Mouse (Mus musculus) G1E (cell line): ENCODE data around the gene Sfxn5.

Source experiments
- CTCF ChIP-seq: IDR thresholded peaks from 2 replicates; pipeline ENCODE4 v1.5.1; 2012; ENCODE audit warnings: low read depth, low read length, inconsistent platforms, mixed read lengths
- GATA1 ChIP-seq: IDR thresholded peaks from 2 replicates; pipeline ENCODE4 v1.6.1; 2012; ENCODE audit warnings: borderline replicate concordance, low read length, inconsistent platforms, mixed read lengths
- GATA2 ChIP-seq: IDR thresholded peaks from 2 replicates; pipeline ENCODE4 v1.6.1; 2012; ENCODE audit warnings: low read depth, low read length, inconsistent platforms, borderline replicate concordance
- POLR2AphosphoS5 ChIP-seq: IDR thresholded peaks from 2 replicates; pipeline ENCODE4 v1.6.1; 2012; ENCODE audit warnings: low read depth, low read length, inconsistent platforms; ENCODE audit not compliant: insufficient replicate concordance
- TAL1 ChIP-seq: conservative IDR thresholded peaks from 2 replicates; pipeline ENCODE4 v1.6.1; 2012; ENCODE audit warnings: low read depth, low read length, inconsistent platforms, mixed read lengths

DNA sequence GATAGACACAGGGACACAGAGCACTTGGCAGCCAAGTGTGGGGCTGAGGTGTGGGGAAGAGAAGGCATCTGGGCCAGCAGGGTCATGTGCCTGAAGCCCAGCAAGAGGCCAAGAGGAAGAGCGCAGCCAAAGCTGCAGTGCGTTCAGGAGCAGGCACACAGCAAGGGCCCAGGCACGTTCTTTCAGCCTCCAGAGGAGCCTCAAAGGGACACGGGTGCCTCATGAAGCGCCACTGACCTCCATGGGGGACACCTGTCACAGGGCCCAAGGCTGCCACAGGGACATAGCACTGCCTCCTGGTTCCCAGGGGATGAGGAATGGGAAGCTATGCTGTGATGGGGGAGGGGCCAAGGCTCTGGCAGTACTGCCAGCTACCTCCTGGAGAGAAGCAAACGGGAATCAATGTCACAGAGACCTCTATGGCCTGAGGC, 82.4 kb downstream of the Sfxn5 start:
- TF ChIP-seq CTCF (no peak), GATA1 (no peak), GATA2 (no peak), POLR2AphosphoS5 (no peak), TAL1 (no peak)
